Mouse (Mus musculus) kidney, adult 8-10 months (tissue): ENCODE data around the gene Gm28308.

Experiments
- DNase-seq, 2 experiments: peaks; one replicate each; pipeline ENCODE4 v3.0.0; 2022

The Gm28308 gene

DNA sequence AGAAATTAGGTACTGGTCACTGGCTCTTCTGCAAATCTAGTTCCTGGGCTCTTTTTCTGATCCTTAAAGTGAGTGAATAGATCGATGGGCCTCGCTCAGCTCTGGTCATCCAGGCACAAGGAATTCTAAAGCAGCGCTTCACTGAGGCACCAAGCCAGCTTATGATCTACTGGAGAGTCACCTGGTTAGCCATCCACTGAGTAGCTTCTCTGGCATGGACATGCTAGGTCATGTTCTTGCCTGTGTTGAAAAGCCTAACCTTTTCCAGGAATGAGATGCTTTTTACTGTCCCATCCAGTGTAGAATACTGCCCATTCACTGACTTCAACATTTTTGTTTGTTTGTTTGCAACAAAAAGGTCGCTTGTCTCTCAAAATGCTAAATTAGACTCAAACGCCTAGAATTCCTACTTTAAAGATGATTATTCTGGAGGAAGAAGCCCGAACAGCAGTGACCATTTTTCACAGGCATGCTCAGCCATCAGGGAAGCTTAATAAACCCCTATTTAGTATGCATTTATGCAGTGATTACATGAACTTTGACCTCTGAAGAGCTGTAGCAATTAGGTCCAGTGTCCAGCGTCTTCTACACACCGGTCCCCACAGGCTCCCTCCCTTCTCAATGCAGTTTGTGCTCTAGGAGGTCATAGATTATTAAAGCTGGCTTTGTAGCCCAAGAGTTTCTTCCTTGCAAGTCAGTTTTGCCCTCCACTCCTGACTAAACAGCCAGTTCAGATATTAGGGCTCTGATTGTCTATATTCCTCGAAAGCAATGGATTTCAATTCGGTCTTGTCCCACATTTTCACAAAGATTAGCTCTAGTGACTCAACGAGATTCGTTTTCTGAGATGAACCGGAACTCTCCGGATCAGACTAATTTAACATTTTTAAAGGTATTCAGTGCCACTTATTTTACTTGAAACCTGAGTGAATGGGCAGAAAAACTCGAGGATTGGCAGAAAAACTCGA is 60.6 kb downstream of the Gm28308 start:
- DNase-seq = no peak

DNA sequence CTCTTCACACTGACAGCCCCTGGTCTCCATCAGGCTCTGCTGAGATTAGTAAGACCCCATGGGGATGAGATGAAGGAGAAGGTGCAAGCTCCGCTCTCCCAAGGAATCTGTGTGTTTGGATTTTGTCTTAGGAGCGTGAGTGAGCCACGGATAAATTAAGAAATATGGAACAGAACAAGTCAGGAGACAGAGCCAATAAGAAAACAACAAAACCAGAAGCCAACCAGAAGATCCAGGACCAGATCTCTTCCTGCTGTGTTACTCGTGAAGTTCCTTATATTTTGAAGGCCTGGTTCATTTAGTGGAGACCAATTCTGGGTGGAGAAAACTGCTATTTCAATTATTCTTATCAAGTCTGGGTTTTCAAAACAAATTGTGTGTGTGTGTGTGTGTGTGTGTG is 61.6 kb downstream of the Gm28308 start:
- DNase-seq = no peak

DNA sequence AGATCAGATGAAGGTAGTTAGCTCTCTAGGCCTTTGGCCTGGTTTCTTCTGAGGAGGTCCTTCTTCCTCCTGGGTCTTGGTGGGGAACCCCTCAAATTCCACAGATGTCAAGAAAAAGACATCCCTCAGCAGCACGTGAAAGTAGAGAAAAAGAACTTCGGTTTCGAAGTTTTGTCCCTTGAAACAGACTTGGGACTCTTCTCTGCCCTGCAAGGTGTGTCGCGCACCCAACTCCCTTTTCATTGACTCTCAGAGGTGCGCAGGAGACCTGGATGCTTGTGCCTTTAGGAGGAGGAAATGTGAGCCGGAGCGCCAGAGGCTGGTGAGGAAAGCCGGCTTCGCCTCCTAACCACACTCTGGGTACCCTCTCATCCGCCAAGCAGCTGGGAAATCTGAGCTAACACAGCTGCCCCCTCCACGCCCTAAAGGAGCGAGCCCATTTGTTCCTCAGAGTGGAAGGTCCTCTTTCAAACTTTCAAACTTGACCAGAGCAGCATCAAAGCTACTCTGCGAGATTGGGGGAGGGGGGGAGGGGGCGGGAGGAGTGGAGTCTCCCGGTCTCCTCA is 62.7 kb downstream of the Gm28308 start:
- no peak for DNase-seq

DNA sequence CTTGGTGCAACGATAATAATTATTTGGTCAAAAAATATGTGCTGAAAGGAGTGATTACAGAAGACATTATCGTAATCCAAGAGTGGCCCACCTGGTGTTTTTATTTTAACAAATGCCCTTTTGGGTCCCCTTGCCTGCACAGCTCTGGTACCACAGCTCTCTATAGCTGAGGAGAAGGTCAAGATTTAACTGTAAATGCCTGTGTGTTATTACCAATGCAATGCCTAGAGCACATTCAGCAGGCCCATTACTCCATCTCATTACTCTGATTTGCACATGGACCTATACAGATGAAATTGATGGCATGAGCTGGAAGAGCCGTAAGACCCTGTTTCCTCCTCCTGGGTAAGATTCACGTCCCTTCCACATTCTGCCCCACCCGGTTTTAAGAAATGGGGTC is 74.0 kb downstream of the Gm28308 start:
- no peak for DNase-seq

DNA sequence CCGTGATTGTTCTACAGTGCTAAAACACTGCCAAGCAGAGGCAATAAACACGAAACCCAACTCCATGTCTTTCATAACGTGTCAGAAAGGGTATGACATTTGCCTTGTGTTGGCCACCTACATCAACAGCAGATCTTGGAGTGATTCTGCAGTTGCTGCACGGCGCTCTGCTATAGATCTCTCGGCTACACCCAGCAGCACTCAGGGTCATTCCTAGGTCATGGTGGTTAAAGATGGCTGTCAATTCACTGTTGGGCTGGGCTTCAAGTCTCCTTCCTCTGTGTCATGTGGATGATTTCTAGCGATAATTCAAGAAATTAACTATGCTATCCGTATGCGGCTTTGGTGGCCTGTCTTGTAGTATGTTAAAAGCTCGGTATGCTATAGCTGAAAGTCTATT is 74.6 kb downstream of the Gm28308 start:
- no peak for DNase-seq

DNA sequence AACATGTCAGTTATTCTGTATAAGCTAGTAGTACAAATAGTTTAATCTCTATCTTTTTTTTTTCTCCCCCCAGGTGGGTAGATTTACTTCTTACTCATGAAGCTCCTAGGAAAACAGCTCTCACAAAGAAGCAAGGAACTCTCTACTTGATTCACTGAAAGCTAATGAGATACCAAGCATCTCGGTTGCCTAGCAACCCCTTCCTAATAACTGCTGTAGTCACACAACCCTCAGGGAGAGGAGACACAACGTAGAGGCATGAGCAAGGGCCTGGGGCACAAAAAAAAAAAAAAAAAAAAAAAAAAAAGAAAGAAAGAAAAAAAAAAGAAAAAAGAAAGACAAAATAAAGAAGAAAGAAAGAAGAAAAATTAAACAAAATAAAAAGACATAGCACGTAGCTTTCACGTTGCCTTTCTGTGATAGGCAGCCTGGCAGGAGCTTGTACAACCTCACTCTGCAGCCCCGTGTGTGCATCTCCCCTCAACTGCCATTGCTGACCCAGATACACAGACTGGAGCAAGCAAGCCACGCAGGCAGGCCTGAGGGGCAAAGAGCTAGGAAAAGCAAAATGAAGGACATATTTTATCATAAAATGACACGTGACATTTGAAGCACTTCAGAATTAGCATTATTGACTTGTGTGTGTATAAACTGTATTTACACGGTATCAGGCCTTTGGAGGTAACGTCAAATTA is 75.2 kb downstream of the Gm28308 start:
- DNase-seq = no peak

DNA sequence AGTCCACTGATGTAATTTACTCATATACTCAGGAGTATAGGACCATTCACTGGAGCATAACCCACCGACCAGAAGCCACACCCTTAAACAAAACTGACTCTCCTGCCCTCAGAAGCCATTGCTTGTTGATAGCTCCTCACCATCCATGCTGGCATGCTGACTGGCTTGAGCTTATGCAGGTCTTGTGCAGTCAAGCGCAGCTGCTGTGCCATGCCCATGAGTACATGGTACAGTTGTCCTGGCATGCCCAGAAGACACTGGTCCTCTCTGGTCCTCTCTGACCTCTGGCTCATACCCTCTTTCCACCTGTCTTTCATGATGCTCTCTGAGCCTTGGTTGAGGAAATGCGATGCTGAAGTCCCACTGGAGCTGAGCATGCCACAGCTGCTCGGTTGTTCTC is 89.5 kb downstream of the Gm28308 start:
- DNase-seq = no peak

DNA sequence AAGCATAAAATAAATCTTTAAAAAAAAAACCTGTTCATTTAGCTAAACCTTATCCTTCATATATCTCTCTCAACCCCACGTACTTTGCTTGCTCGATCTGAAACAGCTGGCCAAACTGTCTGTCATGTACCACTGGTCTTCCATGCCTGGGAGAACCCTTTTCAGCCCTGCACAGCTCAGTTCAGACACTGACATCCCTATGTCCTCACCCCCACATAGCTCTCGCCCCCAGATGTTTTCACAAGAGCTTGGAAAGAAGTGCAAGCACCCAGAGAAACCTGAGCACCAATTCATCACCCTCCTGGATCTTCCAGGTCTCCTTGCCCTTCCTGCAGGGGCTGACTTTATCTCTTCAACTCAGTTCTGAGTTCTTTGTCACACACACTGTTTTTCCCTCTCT is 92.0 kb downstream of the Gm28308 start:
- no peak for DNase-seq

DNA sequence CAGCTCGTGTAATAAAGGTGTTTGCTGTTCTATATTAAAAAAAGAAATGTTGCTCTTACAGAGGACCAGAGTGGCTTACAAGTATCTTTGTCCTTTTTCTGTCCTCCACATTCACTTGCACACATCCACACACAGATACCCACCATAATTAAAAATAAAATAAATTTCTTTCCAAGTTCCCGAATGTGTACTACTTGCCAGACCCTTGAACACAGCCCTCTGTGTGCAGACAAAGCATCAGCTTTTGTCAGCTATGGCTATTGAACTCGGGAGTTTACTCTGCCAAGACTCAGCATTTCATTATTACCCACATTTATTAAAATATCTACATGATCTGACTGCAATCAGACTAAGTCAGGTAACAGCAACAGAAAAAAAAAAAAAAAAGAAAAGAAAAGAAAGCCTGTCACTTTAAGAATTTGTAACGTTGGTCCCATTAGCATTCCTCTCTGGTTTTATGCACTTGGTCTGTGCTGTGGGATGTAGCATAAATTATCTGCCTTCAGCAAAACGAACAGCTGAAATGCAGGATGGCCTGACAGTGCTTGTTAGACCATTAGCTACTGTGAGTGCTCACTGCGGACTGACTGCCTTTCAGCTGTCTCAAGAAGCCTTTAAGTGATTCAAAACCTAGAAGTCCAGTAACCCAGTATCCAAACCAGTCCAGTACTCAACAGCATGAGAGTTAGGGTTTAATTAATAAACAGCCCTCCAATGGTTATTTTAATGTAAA is 94.1 kb downstream of the Gm28308 start:
- no peak for DNase-seq

DNA sequence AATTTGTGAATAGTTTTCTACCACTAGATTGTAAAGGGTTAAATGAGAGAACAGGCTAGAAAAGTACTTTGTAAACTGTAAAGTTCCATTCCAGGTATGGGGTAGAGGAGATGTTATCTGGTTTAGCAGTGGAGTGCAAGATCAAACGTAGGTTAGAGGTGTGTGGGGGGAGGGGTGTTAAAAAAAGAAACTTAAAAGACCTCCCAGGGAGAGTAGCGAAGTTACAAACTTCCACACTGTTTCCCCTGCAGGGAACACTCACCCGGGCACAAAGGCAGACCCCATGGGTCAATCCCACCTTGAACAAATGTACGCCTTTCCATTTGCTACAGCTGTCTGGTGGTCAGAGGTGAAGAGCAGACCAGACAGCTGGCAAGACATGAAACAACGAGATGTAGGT is 97.2 kb downstream of the Gm28308 start:
- DNase-seq = no peak
